Mouse (Mus musculus): Measurements from ENCODE around the gene Prdx1.
A peak's percentile ranks its signal among the peaks of the same experiment; 100 is the strongest.
"Not testable (repeated sequence)": the region's sequence is repeated elsewhere in the genome, so short reads cannot be mapped to it uniquely, and the experiment has no call there.

Prdx1 gene

DNA sequence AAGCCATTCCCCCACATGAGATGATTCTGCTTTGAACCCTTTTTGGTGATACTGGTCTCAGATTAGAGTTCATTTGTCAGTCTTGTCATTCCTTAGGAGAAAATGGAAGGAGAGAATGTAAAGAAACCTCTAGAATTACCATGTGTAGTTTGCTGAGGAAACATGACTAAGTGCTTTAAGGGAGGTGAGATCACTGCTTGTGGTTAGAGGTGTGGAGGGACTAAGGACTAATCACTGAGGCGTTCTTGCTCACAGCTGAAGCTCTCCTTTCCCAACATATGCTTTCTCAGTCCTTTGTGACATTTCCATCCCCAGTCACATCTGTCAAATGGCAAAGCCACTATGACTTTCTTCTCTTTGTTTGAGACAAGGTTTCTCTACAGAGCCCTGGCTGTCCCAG lies 7.5 kb upstream of the Prdx1 start:
- no peak for DNase-seq (ENCODE audit: low spot score in 2 of 2)

DNA sequence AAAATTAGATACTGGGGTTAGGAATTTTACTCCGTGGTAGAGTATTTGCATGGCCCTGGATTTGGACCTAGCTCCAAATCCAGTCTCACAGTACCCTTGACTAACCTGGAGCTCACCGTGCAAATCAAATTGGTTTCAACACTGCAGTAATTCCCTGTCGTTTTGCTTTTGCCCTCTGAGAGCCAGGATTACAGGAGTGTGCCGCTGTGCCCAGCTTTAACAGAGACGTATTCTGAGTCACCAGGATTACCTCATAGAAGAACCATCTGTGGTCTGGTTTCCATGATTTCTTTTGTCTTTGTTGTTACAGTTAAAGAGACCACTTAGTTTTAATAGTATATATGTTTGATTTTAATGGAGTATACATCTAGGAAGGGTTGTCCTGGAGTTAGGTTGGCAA lies 6.2 kb upstream of the Prdx1 start:
- DNase-seq (ENCODE audit: low spot score in 2 of 2): no peak

DNA sequence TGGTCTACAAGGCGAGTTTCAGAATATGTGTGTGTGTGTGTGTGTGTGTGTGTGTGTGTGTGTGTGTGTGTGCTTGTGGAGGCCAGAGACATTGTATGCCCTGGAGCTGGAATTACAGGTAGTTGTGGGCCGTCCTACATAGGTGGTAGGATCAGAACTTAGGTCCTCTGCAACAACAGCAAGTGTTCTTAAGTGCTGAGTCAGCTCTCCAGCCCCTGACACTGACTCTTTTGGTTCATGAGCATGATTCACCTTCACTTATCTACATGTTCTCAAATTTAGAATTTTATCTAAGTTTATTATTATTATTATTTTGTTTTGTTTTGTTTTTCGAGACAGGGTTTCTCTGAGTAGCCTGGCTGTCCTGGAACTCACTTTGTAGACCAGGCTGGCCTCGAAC lies 4.8 kb upstream of the Prdx1 start:
- not testable (repeated sequence) for DNase-seq (ENCODE audit: low spot score in 2 of 2)

GRCm38 (mm10) chr4:116683957-116684356 lies 1.4 kb upstream of the Prdx1 start:
- DNase-seq (ENCODE audit: low spot score in 2 of 2): no peak

GRCm38 (mm10) chr4:116684665-116685064 lies 679 bp upstream of the Prdx1 start:
- no peak for DNase-seq (ENCODE audit: low spot score in 2 of 2)

DNA sequence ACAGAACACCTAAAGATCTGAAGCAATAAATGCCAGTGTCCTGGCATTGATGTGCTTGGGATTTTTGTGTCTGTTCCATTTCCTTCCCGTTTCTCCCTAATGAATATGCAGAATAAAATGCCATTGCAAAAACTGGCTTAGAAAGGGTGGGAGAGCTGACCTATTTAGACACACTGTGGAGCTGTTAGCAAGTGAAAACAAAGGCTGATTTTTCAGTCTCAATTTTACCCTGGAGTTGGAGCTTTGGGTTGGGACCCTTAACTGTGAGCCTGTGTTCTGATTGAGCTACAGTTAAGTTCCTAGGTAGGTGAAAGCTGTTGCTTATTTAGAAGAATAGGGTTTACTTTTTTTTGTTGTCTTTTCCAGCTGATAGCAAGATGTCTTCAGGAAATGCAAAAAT lies 1.7 kb downstream of the Prdx1 start:
- DNase-seq (ENCODE audit: low spot score in 2 of 2): no peak

GRCm38 (mm10) chr4:116689309-116689876 lies 4.0 kb downstream of the Prdx1 start:
- no peak for DNase-seq (ENCODE audit: low spot score in 2 of 2)

GRCm38 (mm10) chr4:116692146-116692545 lies 6.8 kb downstream of the Prdx1 start:
- DNase-seq (ENCODE audit: low spot score in 2 of 2): no peak

GRCm38 (mm10) chr4:116693785-116694184 lies 8.4 kb downstream of the Prdx1 start:
- DNase-seq (ENCODE audit: low spot score in 2 of 2): no peak

- DNase-seq (ENCODE audit: low spot score in 2 of 2): no peak
These were observed 13.5 kb downstream of the Prdx1 start for GRCm38 (mm10) chr4:116698693-116699342.

- no peak for DNase-seq (ENCODE audit: low spot score in 2 of 2)
These were observed 15.6 kb downstream of the Prdx1 start for GRCm38 (mm10) chr4:116700964-116701363.

- peak; percentile 57 to 83 for DNase-seq (ENCODE audit: low spot score in 2 of 2)
These were observed 18.5 kb downstream of the Prdx1 start for GRCm38 (mm10) chr4:116703804-116704203.

GRCm38 (mm10) chr4:116707666-116708065 lies 22.3 kb downstream of the Prdx1 start:
- DNase-seq (ENCODE audit: low spot score in 2 of 2): peak in 1 of 2 experiments; percentile 4

DNA sequence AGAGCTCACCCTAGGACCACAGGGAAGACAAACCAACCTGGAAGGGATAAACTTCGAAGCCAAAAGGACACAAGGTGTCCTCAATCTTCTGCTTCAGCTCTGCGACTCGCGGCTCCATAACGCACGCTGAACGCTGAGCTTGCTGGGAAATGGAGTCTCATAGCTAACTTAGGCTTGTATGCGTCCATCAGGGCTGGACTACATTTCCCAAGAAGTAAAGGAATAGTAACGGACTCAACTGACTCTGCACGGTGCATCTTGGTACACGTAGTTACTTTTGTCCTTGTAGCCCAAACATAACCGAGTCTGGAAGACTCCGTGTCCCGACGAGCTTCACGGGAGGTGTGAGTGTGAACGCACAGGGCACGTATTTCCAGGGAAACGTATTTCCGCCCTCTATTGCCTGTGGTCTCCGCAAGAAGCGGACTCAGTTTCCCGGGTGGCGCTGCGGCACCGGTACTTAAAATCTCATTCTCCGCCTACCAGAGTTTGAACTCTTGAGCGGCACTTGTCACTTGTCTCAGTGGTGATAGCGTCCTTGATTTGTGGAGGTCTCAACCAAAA lies 22.9 kb downstream of the Prdx1 start, which contains the start of the genes Mmachc and Ccdc163:
Gene Mmachc (minus strand): TSS at position 206 of the 564 bp plus-strand sequence.
Gene Ccdc163 (plus strand): TSS at position 309 of the 564 bp plus-strand sequence.
- DNase-seq (ENCODE audit: low spot score in 2 of 2): peak; percentile 85 to 89

- DNase-seq (ENCODE audit: low spot score in 2 of 2): peak in 1 of 2 experiments; percentile 12
These were observed 23.5 kb downstream of the Prdx1 start for GRCm38 (mm10) chr4:116708791-116709390.

- no peak for DNase-seq (ENCODE audit: low spot score in 2 of 2)
These were observed 24.8 kb downstream of the Prdx1 start for GRCm38 (mm10) chr4:116710154-116710553.

DNA sequence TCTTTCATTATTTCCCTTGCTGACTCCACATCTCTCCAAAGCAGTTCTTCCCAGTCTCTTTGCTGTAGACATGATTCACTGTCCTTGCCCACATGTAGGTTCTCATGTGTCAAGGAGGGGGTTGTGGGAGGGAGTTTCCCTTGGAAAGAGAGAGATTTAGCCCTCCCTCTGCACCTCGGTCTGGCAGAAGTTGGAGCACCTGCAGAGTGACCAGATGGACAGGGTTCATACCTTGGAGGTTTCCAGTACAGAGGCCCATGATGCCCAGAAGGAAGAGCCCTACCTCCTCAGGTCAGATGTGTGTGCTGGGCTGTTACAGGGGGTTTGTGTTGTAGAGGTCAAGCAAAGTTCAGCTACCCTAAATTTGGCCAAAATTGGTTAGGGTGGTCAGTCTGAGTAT lies 27.2 kb downstream of the Prdx1 start:
- no peak for DNase-seq (ENCODE audit: low spot score in 2 of 2)

DNA sequence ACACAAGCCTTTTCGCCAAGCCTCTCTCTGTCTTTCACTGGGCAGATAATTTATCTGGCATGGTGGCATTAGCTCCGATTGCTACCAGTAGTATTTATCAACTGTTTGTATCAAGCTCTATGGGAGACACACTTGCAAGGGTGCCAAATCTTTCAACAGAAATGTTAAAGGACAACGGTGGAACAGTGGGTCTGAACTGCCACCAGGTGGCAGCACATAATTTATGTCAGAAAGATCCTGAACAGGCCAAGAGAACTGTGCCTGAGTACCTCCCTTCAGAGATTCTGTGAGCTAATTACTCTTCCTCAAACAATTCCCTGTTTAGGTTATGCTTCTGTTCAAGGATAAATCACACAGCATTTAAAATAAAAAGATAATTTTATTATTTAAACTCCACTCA lies 34.1 kb downstream of the Prdx1 start:
- peak; percentile 48 to 67 for DNase-seq (ENCODE audit: low spot score in 2 of 2)

GRCm38 (mm10) chr4:116720343-116721097 lies 35.2 kb downstream of the Prdx1 start, which contains the start of gene Tesk2:
Tesk2 (plus strand) TSS chr4:116720948.
- DNase-seq (ENCODE audit: low spot score in 2 of 2): peak; percentile 86 to 93

DNA sequence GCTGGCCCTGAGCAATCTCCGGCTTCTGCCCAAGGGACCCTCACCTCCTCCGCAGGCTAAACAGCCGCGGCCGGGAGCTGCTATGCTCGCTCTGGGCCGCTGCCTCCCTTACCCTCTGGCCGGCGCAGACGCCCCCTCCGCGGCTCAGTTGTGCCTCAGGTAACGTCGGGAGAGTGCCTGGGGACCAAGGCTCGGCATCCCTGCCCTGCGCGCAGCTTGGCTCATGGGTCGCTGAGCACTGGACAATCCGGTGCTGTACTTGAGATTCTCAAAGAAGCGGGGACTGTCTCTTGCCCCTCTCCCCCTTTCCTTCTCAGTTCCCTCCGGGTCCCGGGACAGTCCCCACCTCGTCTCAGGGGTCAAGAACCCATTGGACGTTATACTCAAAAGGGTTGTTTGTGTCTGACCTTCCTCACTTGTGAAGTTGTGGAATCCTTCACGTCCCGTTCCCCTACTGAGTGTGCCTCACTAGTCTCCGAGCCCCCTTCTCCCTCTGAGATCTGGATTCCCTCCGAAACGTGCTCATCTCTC lies 35.8 kb downstream of the Prdx1 start:
- DNase-seq (ENCODE audit: low spot score in 2 of 2): no peak

DNA sequence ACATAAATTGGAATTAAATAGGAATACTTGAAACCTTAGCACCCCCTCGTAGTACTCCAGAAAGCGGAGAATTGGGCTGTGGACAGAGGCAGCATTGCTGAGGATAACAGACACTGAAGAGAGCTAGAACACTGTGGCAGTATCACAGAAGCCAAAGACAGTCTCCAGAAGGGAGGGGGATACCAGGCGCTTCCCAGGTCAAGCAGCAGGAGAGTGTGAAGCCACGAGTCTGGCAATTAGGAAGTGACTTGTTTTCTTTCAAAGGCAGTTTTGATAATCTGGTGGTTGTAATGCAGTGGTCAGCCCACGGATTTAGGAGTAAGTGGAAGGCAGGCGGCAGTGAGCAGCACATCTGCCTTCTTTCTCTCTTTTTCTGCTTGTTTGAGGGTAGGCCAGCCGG lies 36.9 kb downstream of the Prdx1 start:
- DNase-seq (ENCODE audit: low spot score in 2 of 2): no peak

- no peak for DNase-seq (ENCODE audit: low spot score in 2 of 2)
These were observed 40.1 kb downstream of the Prdx1 start for GRCm38 (mm10) chr4:116725444-116725843.

Measured in thymus, postnatal 10 days (tissue).